Mouse (Mus musculus): ENCODE data around the gene Lrrtm3. TPM values are rescaled to one million over a fixed set of nuclear protein-coding genes. Genes with fewer than 3 reads are reported as not detected.

Lrrtm3 gene
- total RNA-seq (2023), result not detected

GRCm38 (mm10) chr10:64089680-64090460 is at the start of gene Lrrtm3:
Gene Lrrtm3 (minus strand): TSS chr10:64090277.

GRCm38 (mm10) chr10:63927334-63927733 is 162.7 kb downstream of the Lrrtm3 start, which contains the start of gene Gm10118:
Gene Gm10118 (minus strand): TSS chr10:63927434.

Other genes starting within 250 kb of the Lrrtm3 start
- gene Gm10118, start 162.8 kb downstream of the Lrrtm3 start, total RNA-seq (2023), result not detected

Data from neutrophil, adult 59 days (primary cell).